Mouse (Mus musculus) lung, embryonic 16.5 days (tissue): Measurements from ENCODE around the gene Acot8. TPM values are rescaled to one million over a fixed set of nuclear protein-coding genes. Genes with fewer than 3 reads are reported as not detected.

Experiments
- ATAC-seq: fragments of 200-750 bp; cut with Nextera tagmentation; 2 replicates; pipeline ENCODE4 v1.8.0; 2017; ENCODE audit warnings: low read depth, mild to moderate bottlenecking, moderate library complexity
- H3K27ac ChIP-seq: fragments of 300-500 bp; sonication (generic); 2 replicates; pipeline ENCODE4 v1.5.1; 2014; ENCODE audit warnings: mild to moderate bottlenecking, control low read depth, low read length
- H3K27me3 ChIP-seq: fragments of 300-500 bp; sonication (generic); 2 replicates; pipeline ENCODE4 v1.6.1; 2014; ENCODE audit warnings: low read depth, low read length, mixed read lengths; ENCODE audit not compliant: control insufficient read depth, insufficient read depth
- H3K36me3 ChIP-seq: fragments of 300-500 bp; sonication (generic); 2 replicates; pipeline ENCODE4 v1.6.1; 2014; ENCODE audit warnings: low read length; ENCODE audit not compliant: control insufficient read depth, insufficient read depth
- H3K4me1 ChIP-seq: fragments of 300-500 bp; sonication (generic); replicated peaks from 2 replicates; pipeline ENCODE4 v1.6.1; 2014; ENCODE audit warnings: low read length, mixed read lengths; ENCODE audit not compliant: control insufficient read depth, insufficient read depth
- H3K4me2 ChIP-seq: fragments of 300-500 bp; sonication (generic); 2 replicates; pipeline ENCODE4 v1.6.1; 2014; ENCODE audit warnings: low read depth, low read length, control low read depth
- H3K4me3 ChIP-seq: fragments of 300-500 bp; sonication (generic); 2 replicates; pipeline ENCODE4 v1.5.1; 2014; ENCODE audit warnings: mild to moderate bottlenecking, low read length, control low read depth
- H3K9ac ChIP-seq: fragments of 300-500 bp; sonication (generic); 2 replicates; pipeline ENCODE4 v1.6.1; 2014; ENCODE audit warnings: low read length, control low read depth
- H3K9me3 ChIP-seq: fragments of 300-500 bp; sonication (generic); 2 replicates; pipeline ENCODE4 v1.6.1; 2016; ENCODE audit warnings: low read length; ENCODE audit not compliant: control insufficient read depth
- WGBS: fragments of 180-500 bp; shearing (Covaris S2); extraction: QIAGEN DNeasy Blood & Tissue Kit; methylation state at CpG from one replicate; pipeline ENCODE4 v1.1.7; 2014; 5-methylcytosine and 5-hydroxymethylcytosine counted together
- polyA plus RNA-seq: library from polyadenylated mRNA; unstranded; fragments of >200 nt; fragmentation: Nextera tagmentation; extraction: Ambion mirVana; gene quantifications from 2 replicates; pipeline ENCODE4 v1.2.1, GENCODE M21; 2015

The Acot8 gene
- polyA plus RNA-seq, 1 experiment from 2014 or later = 21.9 TPM

- H3K36me3 ChIP-seq = no peaks in the 10 kb centered on the region
- H3K27me3 ChIP-seq = no peaks in the 10 kb centered on the region
- no peak for ATAC-seq
- no peak within 1 kb of the TSS for H3K4me2 ChIP-seq
- no peak within 1 kb of the TSS for H3K9ac ChIP-seq
- 69% methylated on average over 8 of the region's 8 CpGs for WGBS
- H3K27ac ChIP-seq = no peak within 1 kb of the TSS
- no peak within 1 kb of the TSS for H3K4me3 ChIP-seq
- peaks cover 2% of the 10 kb centered on the region; the same call in 1 of the 2 replicates for H3K4me1 ChIP-seq
- H3K9me3 ChIP-seq = no peaks in the 10 kb centered on the region
Observed at GRCm38 (mm10) chr2:164779481-164780086, 25.1 kb downstream of the Acot8 start, which contains the start of gene Tnnc2. Gene Tnnc2, minus strand, starts transcription at chr2:164779967.

GRCm38 (mm10) chr2:164778809-164779208 lies 25.9 kb downstream of the Acot8 start:
- no peak overlapping the region for H3K4me2 ChIP-seq
- H3K9ac ChIP-seq = no peak overlapping the region
- no peaks in the 10 kb centered on the region for H3K9me3 ChIP-seq
- no peaks in the 10 kb centered on the region for H3K27me3 ChIP-seq
- ATAC-seq = no peak
- no peak overlapping the region for H3K4me3 ChIP-seq
- H3K4me1 ChIP-seq = no peaks in the 10 kb centered on the region
- H3K27ac ChIP-seq = no peak overlapping the region
- WGBS = 65% methylated on average over 7 of the region's 7 CpGs
- H3K36me3 ChIP-seq = no peaks in the 10 kb centered on the region

GRCm38 (mm10) chr2:164778015-164778287 lies 26.7 kb downstream of the Acot8 start:
- ATAC-seq = no peak
- Histone ChIP-seq H3K36me3 (peaks cover 2% of the 10 kb centered on the region), H3K4me3 (no peak overlapping the region), H3K9ac (no peak overlapping the region), H3K4me1 (no peaks in the 10 kb centered on the region), H3K9me3 (no peaks in the 10 kb centered on the region), H3K27ac (no peak overlapping the region), H3K4me2 (no peak overlapping the region), H3K27me3 (no peaks in the 10 kb centered on the region)
- WGBS = 88% methylated on average over 11 of the region's 11 CpGs

DNA sequence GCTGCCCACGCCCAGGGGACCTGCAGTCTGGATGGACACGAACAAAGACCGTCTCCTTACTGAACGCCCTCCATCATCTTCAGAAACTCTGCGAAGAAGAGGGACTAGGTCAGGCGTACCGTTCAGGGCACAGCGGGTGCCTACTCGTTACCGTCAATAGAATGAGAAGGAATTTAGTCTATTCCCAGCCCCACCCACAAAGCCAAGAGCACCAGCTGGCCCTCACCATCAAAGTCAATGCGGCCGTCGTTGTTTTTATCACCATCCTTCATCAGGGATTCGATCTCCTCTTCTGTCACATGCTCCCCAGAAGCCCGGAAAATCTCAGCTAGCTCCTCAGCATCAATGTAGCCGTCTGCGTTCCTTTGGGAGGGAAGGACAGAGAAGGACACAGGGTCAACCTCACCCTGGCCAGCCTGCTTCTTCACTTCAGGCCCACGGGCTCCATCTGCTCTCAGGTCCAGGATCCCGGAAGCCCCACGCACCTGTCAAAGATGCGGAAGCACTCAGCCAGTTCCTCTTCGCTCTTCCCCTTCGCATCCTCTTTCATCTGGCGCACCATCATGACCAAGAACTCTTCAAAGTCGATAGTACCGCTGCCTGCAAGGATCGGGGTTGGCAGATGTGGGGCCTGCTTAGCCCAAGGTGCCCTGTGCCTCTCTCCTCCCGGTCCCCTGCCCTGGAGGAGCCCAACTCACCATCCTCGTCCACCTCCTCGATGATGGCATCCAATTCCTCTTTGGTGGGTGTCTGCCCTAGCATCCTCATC lies 27.3 kb downstream of the Acot8 start:
- Histone ChIP-seq H3K9me3 (no peaks in the 10 kb centered on the region), H3K4me1 (peaks cover 2% of the 10 kb centered on the region; the same call in 1 of the 2 replicates), H3K4me2 (no peak overlapping the region), H3K27ac (no peak overlapping the region), H3K4me3 (no peak overlapping the region), H3K9ac (no peak overlapping the region), H3K27me3 (no peaks in the 10 kb centered on the region), H3K36me3 (peaks cover 5% of the 10 kb centered on the region)
- WGBS = 77% methylated on average over 30 of the region's 30 CpGs
- no peak for ATAC-seq

DNA sequence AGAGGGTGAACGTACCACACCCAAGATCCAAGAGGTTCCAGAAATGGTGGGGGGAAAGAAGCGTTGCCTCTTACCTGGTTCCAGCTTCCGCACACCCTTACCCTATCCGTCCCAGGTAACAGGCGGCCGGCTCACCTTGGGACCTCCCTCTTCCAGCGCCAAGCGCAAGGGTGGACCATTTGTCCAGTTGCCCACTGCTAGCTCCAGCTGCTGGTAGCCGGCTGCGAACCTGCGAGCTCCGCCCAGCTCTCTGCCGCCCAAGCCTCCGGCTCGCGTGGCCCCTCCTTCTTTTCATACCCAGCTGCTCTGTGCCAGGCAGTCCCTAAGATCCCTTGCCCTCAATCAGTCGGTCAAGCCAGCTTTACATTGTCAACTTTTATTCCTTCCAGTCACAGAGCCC lies 27.9 kb downstream of the Acot8 start:
- H3K9ac ChIP-seq = no peak overlapping the region
- H3K4me3 ChIP-seq = no peak overlapping the region
- no peaks in the 10 kb centered on the region for H3K9me3 ChIP-seq
- peaks cover 8% of the 10 kb centered on the region for H3K4me1 ChIP-seq
- ATAC-seq = no peak
- H3K27me3 ChIP-seq = no peaks in the 10 kb centered on the region
- 48% methylated on average over 17 of the region's 17 CpGs for WGBS
- H3K27ac ChIP-seq = no peak overlapping the region
- H3K4me2 ChIP-seq = no peak overlapping the region
- H3K36me3 ChIP-seq = peaks cover 11% of the 10 kb centered on the region

DNA sequence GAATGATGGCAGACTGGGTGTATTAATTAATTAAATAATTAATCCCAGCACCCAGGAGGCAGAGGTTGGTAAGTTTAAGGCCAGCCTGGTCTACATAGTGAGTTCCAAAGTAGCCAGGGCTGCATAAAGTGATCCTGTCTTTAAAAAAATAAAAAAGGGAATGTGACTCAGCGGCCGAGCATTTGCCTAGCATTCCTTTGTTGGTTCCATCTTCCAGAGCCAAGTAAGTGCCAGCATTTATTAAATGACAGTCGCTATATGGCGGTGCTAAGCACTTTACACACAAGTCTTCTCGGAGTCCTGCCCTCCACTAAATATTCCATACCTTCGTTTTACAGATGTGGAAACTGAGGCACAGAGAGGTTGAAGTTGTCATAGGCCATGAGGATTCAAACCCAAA lies 28.6 kb downstream of the Acot8 start:
- Histone ChIP-seq H3K27me3 (no peaks in the 10 kb centered on the region), H3K4me1 (peaks cover 13% of the 10 kb centered on the region), H3K4me3 (no peak overlapping the region), H3K36me3 (peaks cover 12% of the 10 kb centered on the region), H3K9me3 (no peaks in the 10 kb centered on the region), H3K27ac (no peak overlapping the region), H3K9ac (no peak overlapping the region), H3K4me2 (no peak overlapping the region)
- no peak for ATAC-seq
- WGBS = 66% methylated on average over 6 of the region's 6 CpGs

- Histone ChIP-seq H3K9ac (no peak overlapping the region), H3K4me3 (no peak overlapping the region), H3K36me3 (peaks cover 12% of the 10 kb centered on the region), H3K9me3 (no peaks in the 10 kb centered on the region), H3K4me1 (peaks cover 19% of the 10 kb centered on the region), H3K27me3 (no peaks in the 10 kb centered on the region), H3K4me2 (no peak overlapping the region), H3K27ac (no peak overlapping the region)
- WGBS = 72% methylated on average over 5 of the region's 5 CpGs
- ATAC-seq = no peak
Observed at GRCm38 (mm10) chr2:164773989-164774364, 30.7 kb downstream of the Acot8 start.

GRCm38 (mm10) chr2:164773229-164773988 lies 31.3 kb downstream of the Acot8 start:
- H3K36me3 ChIP-seq = peaks cover 12% of the 10 kb centered on the region
- no peak overlapping the region for H3K4me3 ChIP-seq
- no peak overlapping the region for H3K4me2 ChIP-seq
- peaks cover 19% of the 10 kb centered on the region for H3K4me1 ChIP-seq
- no peaks in the 10 kb centered on the region for H3K27me3 ChIP-seq
- H3K9ac ChIP-seq = no peak overlapping the region
- WGBS = 75% methylated on average over 14 of the region's 14 CpGs
- no peak for ATAC-seq
- H3K9me3 ChIP-seq = no peaks in the 10 kb centered on the region
- H3K27ac ChIP-seq = 0 out of 2 replicates have a peak overlapping the region, but pooled peaks have one; percentile 20

DNA sequence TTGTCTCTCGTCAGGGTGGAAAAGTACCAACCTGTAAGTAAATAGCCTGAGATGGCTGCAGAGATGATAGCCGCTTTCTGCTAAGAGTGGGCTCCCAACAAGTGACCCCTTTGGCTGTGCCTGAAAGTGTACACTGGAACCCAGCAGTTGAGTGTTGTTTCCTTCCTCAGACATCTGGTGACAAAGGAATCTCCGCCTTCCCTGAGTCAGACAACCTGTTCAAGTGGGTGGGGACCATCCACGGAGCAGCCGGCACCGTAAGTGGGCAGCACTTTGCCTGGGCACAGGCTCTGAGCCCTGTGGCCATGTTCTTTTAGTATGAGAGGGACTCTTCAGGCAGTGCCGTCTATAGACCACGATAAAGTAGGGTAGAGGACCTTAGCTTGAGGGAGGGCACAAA lies 33.6 kb downstream of the Acot8 start:
- H3K27me3 ChIP-seq = no peaks in the 10 kb centered on the region
- WGBS = 47% methylated on average over 8 of the region's 8 CpGs
- peak overlapping the region; percentile 82 for H3K4me2 ChIP-seq
- H3K27ac ChIP-seq = no peak overlapping the region
- H3K4me3 ChIP-seq = peak overlapping the region; percentile 96
- H3K4me1 ChIP-seq = peaks cover 19% of the 10 kb centered on the region
- H3K36me3 ChIP-seq = peaks cover 19% of the 10 kb centered on the region
- no peaks in the 10 kb centered on the region for H3K9me3 ChIP-seq
- no peak for ATAC-seq
- H3K9ac ChIP-seq = peak overlapping the region; percentile 89
